Mouse (Mus musculus) embryo, embryonic 10.5 days (tissue): ENCODE results near the gene Rnf185.

Experiments
- DNase-seq: peaks from one replicate; pipeline ENCODE4 v3.0.0-alpha.2; 2015; ENCODE audit warnings: low spot score

Rnf185 gene

DNA sequence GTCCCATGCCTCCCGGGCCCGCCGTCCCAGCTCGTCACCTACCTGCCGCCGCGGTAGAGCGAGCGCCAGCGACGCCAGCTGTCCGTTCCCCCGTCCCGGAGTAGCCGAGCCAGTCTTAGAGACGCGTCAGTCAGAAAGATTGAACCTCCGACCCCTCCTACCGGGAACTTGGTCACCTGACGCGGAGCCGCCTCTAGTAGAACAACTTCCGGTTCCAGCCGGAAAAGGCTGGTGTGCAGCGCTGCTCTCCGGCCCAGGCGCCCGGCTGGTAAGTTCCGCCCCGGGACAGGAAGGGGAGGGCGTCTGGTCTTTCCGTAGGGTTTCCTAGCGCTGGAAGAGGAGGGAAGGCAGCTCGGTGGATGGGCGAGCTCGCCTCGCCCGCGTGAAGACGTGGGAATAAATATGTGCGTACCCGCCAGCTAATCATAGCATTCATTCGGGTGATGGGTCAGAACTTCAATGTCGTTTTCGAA lies at the start of gene Rnf185:
TSS of gene Rnf185 (minus strand) at position 197 of the 473 bp plus-strand sequence.
- peak; percentile 98 for DNase-seq

DNA sequence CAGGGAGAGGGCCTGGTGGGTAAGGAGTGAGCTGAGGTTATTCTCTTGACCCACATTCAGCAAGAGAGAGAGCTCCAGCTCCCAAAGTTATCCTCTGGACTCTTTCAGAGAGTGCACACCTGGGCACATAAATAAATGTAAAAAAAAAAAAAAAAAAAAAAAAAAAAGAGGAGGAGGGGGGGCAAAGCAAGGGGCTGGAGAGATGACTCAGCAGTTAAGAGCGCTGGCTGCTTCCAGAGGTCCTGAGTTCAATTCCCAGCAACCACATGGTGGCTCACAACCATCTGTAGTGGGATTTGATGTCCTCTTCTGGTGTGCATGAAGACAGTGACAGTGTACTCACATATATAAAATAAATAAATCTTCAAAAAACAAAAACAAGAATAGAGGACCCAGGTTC lies 45.1 kb upstream of the Rnf185 start:
- no peak for DNase-seq

DNA sequence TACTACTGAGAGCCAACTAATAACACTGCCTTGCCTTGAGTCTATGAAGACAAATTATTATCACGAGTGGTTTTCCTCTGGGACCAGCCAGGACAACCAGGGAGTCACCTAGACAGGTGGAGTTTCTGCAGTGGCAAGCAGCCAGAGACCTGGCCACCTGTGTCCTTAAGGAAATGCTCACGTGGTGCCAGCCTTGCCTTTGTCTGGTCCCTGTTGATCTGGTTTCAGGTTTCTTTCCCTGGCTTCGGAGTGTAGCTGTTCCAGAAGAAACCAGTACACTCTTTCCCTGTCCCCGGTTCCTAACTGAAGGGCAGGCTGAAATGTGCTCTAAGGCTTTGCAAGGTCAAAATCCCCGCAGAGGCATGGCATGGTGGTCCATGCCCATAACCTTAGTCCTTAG lies 44.6 kb upstream of the Rnf185 start:
- no peak for DNase-seq

DNA sequence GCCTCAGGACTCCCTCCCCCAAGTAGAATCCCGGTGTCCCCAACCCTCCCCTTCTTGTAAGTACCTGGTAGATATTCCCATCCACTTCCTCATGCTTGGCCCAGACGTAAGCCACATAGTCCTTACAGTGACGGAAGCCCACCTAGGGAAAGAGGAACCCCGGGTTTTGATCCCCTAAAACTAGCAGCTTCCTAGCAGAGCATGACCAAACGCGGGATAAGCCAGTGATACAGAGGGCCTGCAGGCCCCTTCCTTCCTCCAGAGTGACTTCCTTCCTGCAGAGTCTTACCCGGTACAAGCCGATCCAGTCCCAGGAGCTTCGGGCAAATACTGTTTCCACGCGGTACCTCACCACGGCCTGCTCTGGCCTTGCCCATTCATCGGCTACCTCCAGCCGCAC lies 43.3 kb upstream of the Rnf185 start:
- no peak for DNase-seq

DNA sequence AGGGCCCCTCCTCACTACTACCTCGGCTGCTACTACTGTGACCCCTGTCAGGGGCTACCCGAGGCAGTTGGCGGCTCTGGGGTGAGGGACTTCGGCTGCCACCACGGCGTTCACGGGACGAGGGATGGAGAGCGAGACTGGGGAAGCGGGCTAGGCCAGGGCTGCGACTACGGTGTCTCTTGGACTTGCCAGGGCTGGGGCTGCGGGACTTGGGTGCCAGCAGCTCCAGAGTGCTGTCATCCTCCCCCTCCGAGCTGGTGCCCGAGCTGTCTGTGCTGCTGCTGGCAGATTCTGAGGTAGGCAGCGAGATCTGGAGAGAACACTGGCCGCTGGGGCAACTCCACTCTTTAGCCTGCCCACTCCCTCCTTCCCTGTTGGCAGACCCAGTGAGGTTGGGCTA lies 42.7 kb upstream of the Rnf185 start:
- no peak for DNase-seq

DNA sequence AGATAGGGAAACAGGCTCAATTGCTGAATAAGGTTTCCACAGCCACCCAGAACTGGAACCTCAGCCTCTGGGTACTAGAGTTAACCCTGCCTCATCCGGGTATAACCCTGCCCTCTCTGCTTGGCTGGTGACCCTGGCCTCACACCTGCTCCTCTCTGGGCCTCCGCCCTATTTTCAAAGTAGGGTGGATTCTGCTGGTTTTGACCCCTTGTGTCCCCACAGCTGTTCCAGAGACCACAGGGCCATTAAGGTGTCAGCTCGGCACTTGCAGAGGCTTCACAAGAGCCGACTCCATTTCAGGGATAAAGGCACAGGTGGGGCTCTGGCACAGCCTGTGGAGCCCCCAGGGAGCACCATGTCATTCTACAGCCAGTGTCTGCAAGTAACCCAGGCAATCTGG lies 40.6 kb upstream of the Rnf185 start:
- DNase-seq: no peak

DNA sequence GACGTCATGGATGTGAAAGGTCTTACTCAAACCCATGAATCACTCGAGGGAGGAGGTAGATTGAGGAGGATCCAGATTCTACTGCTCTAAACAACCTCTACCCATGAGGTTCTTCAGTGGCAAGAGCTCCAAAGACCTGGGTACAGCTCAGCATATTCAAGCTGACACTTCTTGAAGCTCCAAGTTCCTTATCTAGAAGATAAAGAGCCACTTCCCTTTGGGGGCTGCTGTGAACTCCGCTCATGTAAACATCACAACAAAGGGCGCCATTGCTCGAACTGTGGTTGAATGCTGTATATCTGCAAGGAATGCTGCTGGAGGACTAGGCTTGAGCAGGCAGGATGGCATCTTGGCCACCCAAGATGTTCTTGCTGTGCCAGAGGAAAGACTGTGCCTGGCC lies 36.9 kb upstream of the Rnf185 start:
- DNase-seq: no peak

DNA sequence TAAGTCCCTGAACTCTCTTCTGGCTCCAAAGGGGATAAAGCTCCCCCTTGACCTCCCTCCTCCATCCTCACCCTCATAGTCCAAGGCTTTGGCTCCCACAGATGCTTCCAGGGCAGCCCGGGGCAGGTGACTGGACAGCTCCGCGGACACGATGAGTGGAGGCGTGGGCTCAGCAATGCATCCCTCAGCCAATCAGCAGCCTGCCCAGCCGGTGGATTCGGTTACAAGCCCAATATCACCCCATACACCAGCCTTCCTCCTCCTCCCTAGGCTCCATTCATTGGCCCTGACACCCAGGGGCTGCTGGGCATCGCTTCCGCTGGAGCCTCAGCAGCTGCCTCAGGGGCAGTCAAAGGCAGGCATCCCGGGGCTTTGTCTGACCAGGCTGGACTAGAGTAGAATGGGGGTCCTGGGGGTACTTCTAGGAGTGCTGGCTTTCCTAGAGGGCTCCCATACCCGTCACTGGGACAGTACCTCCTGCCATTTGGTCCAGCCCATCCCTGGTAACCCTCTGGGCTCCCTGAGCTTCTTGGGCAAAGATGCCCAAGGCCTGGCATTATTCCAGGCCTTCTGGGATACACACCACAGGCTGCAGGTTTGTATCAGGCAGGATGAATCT lies 35.9 kb upstream of the Rnf185 start, which contains the start of gene Pla2g3:
TSS of gene Pla2g3 (plus strand) at position 333 of the 619 bp plus-strand sequence.
- DNase-seq: peak; percentile 35

DNA sequence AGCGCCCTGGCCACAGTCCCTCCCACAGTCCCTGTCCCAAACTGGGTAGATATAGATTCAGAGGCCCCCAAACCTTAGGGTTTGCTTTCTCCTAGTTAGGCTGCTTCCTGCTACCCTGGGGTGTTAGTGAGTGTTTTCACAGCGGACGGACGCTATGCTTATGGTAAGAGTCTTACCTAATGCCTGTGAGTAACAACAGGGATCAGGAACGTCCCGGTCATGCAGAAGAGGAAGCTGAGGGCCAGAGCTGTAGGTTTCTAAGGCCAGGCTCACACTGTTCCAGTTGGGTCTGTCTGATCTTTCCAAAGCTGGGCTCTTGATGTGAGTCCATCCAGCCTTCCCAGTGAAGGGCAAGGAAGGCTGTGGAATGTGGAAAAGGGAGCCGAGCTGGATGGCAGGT lies 34.2 kb upstream of the Rnf185 start:
- no peak for DNase-seq

DNA sequence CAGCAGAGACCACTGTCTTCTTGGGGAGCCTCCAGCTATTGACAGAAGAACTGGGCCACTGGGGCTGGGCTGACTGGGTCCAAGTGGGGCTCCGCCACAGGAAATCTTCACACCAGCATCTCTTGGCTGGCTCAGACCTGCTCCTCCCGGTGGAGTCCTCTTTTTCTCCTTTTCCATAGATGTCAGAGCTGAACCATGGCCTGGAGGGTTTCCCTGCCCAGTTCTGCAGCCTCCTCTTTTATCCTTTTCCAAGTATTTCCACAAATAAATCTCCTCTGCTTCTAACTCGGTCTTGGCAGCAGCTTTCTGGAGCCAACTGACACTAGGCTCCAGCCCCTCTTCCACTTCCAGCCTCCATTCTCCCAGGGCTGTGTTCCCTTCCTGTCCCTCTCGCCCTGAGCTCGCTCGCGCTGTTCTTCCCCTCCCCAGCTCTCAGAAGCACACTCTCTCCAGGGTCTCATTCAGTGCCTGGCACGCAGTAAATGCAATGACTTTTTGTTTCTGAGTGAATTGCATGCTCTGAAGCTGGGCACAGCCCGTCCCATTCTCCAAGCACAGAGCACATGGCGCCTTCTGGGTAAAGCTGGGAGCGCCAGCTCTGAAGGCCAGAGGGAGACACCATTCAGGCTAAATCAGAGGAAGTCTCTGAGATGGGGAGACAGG lies 31.9 kb upstream of the Rnf185 start:
- no peak for DNase-seq

DNA sequence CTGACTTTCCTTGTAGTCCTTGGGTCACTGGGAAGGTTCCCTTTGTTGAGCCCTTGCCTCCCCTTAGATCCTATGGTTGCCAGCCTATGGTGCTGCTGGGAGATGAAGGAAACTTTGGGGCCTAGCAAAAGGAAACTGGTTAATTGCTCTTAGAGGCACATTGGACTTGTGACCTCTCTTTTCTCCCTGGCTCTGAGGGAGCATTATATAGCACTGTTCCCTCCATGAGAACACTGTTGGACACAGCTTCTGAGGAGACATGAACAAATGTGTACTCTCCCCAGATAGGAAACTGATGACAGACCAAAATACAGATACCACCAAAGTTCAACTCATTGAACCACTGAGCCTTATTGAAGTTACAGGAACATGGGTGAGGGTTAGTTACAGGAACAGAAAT lies 23.3 kb upstream of the Rnf185 start:
- no peak for DNase-seq

DNA sequence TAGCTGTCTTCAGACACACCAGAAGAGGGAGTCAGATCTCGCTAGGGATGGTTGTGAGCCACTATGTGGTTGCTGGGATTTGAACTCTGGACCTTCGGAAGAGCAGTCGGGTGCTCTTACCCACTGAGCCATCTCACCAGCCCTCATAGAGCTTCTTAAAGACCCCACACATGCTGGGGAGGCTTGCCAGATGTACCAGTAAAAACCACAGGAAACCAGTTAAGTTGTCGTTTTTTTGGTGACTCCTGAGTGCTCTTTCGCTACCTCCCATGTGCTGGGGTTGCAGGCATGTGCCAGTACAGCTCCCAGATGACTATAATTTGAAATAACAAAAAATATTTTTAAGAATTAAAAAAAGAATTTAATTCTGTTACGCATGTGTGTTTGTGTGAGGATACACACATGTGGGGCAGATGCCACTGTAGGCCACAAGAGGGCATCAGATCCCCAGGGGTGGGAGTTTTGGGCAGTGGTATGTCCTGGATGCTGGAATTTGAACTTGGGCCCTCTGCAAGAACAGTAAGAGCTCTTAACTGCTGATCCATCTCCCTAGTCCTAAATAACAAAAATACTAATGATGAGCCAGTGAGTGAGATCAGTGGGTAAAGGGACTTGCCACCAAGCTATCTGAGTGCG lies 22.4 kb upstream of the Rnf185 start:
- no peak for DNase-seq

DNA sequence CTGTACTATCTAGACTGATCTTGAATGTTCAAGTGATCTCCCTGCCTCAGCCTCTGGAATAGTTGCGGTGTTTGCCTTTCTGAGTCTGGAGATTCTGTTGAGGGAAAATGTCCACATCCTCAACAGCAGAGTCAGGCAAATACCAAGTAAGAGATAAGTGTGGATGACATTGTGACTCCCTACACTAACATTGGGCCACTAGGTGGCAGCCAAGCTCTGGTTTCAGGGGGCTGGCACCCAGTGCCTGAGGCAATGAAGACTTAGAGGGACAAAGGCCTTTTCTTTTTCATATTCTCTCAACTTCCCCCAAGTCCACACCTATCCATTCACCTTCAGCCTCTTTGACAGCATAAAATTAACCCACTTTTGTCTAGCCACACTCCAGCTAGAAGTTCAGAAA lies 20.3 kb upstream of the Rnf185 start:
- DNase-seq: peak; percentile 92

DNA sequence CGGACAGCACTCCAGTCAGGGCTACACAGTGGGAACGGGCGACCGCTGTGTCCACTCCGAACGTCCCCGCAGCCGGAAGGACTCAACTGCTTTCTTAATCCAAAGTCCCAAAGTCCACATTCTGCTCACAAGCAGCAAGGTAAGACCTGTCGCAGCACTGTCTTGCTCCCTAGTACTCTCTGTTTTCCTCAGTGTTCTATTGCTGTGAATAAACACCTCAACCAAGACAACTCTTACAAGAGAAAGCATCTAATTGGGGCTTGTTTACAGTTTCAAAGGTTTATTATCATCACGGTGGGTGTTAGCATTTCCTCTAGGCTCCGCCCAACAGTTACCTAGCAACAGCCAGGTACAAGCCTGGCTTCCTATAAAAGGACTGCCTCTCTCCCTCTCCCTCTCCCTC lies 19.3 kb upstream of the Rnf185 start:
- DNase-seq: no peak

DNA sequence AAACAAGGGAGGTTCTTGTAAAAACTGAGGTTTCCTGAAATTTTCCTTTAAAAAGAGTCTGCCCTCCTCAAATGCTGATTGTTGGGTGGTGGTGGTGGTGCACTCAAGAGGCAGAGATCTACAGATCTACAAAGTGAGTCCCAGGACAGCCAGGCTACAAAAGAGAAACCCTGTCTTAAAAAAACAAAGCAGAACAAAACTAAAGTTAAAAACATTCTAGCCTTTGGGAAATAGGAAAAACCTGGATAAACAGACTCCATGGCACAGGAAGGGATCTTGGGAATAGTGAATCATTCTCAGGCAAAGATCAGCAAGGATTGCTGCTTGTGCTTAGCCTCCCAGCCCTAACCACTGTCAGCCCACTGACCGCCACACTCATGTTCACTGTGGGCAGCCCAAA lies 10.7 kb upstream of the Rnf185 start:
- DNase-seq: no peak

DNA sequence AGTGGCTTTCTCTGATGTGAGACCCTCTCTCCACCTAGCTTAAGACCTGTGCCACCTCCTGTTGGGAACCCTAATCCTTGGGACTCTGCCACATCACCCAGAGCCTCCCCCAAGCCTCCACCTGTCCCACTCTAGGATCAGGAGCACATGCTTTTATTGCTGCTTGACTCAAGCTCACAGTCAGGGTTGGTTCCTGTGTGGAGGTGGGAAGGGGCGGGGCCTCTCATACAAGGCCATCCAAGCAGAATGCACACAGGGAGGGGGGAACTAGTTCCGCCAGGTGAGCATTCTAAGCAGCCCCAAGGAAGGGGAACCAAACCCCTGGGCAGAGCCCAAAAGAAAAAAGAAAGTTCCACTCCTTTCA lies 6.9 kb upstream of the Rnf185 start:
- DNase-seq: no peak

DNA sequence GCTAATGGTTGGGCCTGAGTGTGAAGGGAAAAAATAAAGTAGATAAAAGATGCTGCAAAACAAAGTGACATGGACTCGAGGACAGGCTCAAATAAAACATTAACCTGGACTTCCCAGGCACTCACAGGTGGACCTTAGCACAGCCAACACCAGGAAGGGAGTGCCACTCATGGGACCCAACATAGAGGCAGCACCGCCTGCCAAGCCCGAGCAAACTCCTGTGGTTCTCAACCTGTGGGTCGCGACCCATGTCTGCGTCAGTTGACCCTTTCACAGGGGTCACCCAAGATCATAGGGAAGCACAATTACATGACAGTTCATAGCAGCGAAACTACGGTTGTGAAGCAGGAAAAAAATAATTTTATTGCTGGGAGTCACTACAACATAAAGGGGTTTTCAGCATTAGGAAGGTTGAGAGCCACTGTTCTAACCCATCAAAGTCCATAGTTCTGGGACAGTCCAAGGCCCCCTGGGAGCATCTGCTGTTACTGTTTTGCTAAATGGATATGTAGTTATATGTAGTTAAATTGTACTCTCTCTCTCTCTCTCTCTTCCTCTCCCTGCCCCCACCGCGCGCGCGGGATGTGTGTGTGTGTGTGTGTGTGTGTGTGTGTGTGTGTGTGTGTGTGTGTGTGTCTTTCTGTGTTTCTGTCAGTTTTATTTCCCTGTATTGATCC lies 6.4 kb upstream of the Rnf185 start:
- DNase-seq: no peak

DNA sequence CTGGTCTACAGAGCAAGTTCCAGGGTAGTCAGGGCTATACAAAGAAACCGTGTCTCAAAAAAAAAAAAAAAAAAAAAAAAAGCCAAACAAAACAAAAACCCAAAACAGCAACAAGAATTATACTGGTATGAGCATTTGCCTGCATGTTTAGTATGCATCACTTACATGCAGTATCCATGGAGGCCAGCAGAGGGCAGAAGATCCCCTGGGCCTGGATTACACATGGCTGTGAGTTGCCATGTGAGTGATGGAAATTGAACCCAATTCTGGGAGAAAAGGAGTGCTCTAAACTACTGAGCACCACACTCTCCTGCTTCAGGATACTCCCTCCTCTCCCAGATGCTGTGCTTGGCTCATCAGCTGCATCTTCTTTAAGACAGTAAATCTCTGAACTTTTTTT lies 4.2 kb upstream of the Rnf185 start:
- peak; percentile 73 for DNase-seq

DNA sequence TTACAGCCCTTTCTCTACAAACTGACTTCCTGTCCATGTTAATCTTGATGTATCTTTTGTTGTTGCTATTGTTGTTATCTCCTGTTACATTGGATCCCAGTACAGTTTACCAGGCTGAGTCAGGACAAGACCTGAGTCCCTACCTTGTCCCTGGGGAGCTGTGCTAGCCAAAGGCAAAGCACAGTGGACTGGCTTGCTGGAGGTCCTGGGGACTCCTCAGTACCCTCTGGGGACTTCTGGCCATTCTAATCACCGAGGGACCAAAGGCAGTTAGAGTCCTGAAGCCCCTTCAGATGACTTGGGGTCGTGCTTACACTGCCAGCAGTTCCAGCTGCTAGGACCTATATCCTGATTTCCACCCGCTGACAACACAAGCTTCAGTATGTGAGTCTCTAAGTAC lies 2.3 kb upstream of the Rnf185 start:
- DNase-seq: no peak

DNA sequence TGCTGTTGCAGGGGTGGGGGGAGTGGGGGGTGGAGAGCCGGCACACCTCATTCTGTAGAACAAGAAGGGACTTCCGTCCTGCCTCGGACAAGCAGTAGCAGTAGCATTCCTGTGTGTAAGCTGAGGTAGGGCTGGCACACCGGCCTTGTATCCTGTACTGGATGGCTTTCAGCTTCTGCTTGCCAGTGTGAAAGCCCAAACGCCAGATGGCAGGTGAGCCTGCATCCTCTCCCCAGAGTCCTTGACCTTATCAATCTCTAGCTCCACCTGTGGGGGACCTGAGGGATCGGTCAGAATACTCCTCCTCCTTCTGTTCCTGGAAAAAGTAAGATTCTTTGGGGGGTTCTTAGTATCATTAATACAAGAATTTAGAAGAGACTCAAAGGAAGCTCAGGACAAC lies 1.3 kb upstream of the Rnf185 start:
- no peak for DNase-seq

DNA sequence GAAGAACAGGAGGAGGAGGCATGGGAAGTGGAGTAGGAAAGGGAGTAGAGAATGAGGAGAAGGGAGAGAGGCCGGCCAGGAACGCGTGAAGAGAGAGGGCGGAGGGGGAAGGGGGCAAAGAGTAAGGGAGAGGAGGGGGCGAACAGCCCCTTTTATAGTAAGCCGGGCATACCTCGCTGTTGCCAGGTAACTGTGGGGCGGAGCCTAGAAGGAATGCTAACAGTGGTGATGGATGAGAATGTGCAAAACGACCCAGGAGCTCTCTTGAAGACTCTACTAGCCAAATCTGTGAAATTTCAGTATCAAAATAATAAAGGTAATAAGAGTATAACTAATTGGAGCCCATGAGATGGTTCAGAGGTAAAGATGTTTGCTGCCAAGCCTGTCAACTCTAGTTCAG lies 606 bp upstream of the Rnf185 start:
- peak; percentile 73 for DNase-seq

DNA sequence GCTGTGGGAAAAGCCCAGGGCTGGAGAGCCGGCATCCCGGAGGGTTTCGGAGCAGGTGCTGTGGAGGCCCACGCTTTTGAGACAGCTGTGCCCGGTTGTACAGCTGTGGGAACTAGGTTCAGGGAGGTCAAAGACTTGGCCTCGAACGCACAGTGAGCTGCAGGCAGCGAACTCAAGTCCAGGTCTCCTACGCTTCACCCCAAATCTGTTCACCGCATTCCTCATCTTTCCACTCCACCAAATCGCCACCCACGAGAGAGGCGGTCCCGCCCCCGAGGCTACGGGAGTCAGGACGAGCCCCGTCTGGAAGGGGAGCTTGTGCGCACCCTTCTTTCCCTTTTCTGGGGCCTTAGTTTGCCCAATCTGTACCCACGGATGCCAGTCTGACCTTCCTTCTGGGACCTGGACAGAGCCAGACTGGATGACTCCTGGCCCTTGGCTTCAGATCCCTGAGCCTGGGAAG lies 431 bp downstream of the Rnf185 start:
- DNase-seq: peak; percentile 44

DNA sequence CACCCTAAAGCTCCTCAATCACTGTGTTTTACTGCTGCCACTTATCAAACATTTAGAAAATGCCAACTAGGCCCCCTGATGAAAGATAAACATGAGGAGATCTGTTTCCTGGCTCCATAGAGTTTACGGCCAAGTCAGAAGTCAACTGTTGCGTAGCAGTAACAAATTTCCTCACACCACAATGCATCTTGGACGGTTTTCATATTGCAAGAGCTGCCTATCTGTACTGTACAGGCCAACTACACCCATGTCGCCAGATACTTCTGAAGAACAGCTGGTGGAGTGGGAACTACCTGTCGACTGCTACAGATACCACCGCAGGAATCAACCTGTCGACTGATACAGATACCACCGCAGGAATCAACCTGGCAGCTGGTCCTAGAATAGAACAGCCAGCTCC lies 7.3 kb downstream of the Rnf185 start:
- DNase-seq: no peak
